Mouse (Mus musculus): ENCODE measurements around the gene Mtmr2.
"Not testable (repeated sequence)": the region's sequence is repeated elsewhere in the genome, so short reads cannot be mapped to it uniquely, and the experiment has no call there.

DNA sequence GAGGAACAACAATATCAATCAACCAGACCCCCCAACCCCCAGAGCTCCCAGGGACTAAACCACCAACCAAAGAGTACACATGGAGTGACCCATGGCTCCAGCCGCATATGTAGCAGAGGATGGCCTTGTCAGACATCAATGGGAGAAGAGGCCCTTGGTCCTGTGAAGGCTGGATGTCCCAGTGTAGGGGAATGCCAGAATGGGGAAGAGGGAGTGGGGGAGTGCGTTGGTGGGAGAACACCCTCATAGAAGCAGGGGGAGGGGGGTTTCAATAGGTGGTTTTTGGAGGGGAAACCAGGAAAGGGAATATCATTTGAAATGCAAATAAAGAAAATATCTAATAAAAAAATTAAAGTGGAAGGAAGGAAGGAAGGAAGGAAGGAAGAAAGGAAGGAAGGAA, 32.3 kb upstream of the Mtmr2 start:
- not testable (repeated sequence) for TF ChIP-seq HCFC1 (IDR thresholded peaks at IDR 0.05; ENCODE audit: borderline replicate concordance, insufficient read depth, low read length); MAFK (IDR thresholded peaks at IDR 0.05; ENCODE audit: insufficient read depth, low read depth, low read length)

Data from ES-E14 (cell line).